Mouse (Mus musculus) CH12F3 (cell line): ENCODE data around the gene Rnf152.

Experiments
- in situ Hi-C: fragments of 300-500 bp; cut with MboI; formaldehyde crosslinking; loops from 2 replicates; pipeline ENCODE4 v1.14.3; 2020; ENCODE audit warnings: low sequenced_read_pairs

Gene Rnf152

GRCm38 (mm10) chr1:105356291-105357011 is at the start of gene Rnf152:
TSS of gene Rnf152 (minus strand) at chr1:105356710.
- in situ Hi-C loops = no loop called here

GRCm38 (mm10) chr1:105402853-105403252 is 46.3 kb upstream of the Rnf152 start:
- in situ Hi-C loops = no loop called here

GRCm38 (mm10) chr1:105384141-105384937 is 27.8 kb upstream of the Rnf152 start:
- in situ Hi-C loops = no loop called here

GRCm38 (mm10) chr1:105377546-105377945 is 21.0 kb upstream of the Rnf152 start:
- in situ Hi-C loops = no loop called here

GRCm38 (mm10) chr1:105374618-105375017 is 18.1 kb upstream of the Rnf152 start:
- in situ Hi-C loops = no loop called here

- in situ Hi-C loops = no loop called here
These were observed 6.2 kb upstream of the Rnf152 start for GRCm38 (mm10) chr1:105362701-105363100.

- in situ Hi-C loops = no loop called here
These were observed 2.4 kb upstream of the Rnf152 start for GRCm38 (mm10) chr1:105358896-105359295.

GRCm38 (mm10) chr1:105355910-105356290 is 610 bp downstream of the Rnf152 start:
- in situ Hi-C loops = no loop called here

GRCm38 (mm10) chr1:105354901-105355891 is 1.3 kb downstream of the Rnf152 start:
- in situ Hi-C loops = no loop called here

- in situ Hi-C loops = no loop called here
These were observed 4.7 kb downstream of the Rnf152 start for GRCm38 (mm10) chr1:105351806-105352205.

GRCm38 (mm10) chr1:105342305-105342704 is 14.2 kb downstream of the Rnf152 start:
- in situ Hi-C loops = no loop called here

- in situ Hi-C loops = no loop called here
These were observed 15.6 kb downstream of the Rnf152 start for GRCm38 (mm10) chr1:105340943-105341342.

GRCm38 (mm10) chr1:105337397-105337796 is 19.1 kb downstream of the Rnf152 start:
- in situ Hi-C loops = no loop called here

GRCm38 (mm10) chr1:105336096-105336495 is 20.4 kb downstream of the Rnf152 start:
- in situ Hi-C loops = no loop called here

GRCm38 (mm10) chr1:105332087-105332731 is 24.3 kb downstream of the Rnf152 start:
- in situ Hi-C loops = no loop called here

- in situ Hi-C loops = no loop called here
These were observed 24.9 kb downstream of the Rnf152 start for GRCm38 (mm10) chr1:105331605-105332004.

- in situ Hi-C loops = no loop called here
These were observed 25.8 kb downstream of the Rnf152 start for GRCm38 (mm10) chr1:105330581-105331320.

- in situ Hi-C loops = no loop called here
These were observed 28.7 kb downstream of the Rnf152 start for GRCm38 (mm10) chr1:105327789-105328188.

GRCm38 (mm10) chr1:105324636-105325035 is 31.9 kb downstream of the Rnf152 start:
- in situ Hi-C loops = no loop called here
